Mouse (Mus musculus): Measurements from ENCODE around the gene Usp17lb. TPM values are rescaled to one million over a fixed set of nuclear protein-coding genes. Genes with fewer than 3 reads are reported as not detected.
"Not testable (repeated sequence)": the region's sequence is repeated elsewhere in the genome, so short reads cannot be mapped to it uniquely, and the experiment has no call there.

Gene Usp17lb
- total RNA-seq (2021): not detected
- long read RNA-seq, experiment 1: 0 reads
- long read RNA-seq, experiment 2: 0 reads

GRCm38 (mm10) chr7:104842503-104842902 lies at the start of gene Usp17lb:
Gene Usp17lb, minus strand, starts transcription at chr7:104842603.
- TF ChIP-seq CTCF (IDR thresholded peaks at IDR 0.05): no peak
- Histone ChIP-seq H3K4me3 (no peak within 1 kb of the TSS), H3K27ac (no peak within 1 kb of the TSS)
- no peak for DNase-seq (ENCODE audit: extremely low spot score in 1 of 2, low spot score in 2 of 2)
- intact Hi-C loops (cut with DNase I): no loop called here

DNA sequence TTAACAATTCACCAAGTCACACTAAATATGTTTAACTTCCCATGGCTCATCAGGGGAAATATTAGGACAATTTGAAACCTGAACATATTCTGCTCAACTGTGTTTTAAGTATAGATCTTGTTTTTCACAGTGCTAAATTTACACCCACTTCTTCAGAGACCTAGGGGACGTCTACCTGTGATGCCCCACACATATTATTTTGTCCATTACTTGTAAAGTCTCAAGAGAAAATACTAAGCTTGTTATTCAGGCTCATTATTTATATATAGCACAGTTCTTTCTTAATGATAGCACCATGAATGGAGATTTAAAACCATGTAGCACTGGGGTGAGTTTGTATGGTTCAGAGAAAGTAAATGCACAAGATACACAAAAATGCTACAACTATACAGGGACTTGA lies 35.3 kb upstream of the Usp17lb start, which contains the start of gene Olfr665:
Gene Olfr665, plus strand, starts transcription at position 301 of the 400 bp plus-strand sequence.
- DNase-seq (ENCODE audit: extremely low spot score in 1 of 2, low spot score in 2 of 2): no peak
- no peak within 1 kb of the TSS for H3K27ac ChIP-seq
- intact Hi-C loops (cut with DNase I): no loop called here
- H3K4me3 ChIP-seq: no peak within 1 kb of the TSS
- TF ChIP-seq CTCF (IDR thresholded peaks at IDR 0.05): no peak

GRCm38 (mm10) chr7:104861381-104861780 lies 19.0 kb upstream of the Usp17lb start:
- no peak for TF ChIP-seq CTCF (IDR thresholded peaks at IDR 0.05)
- no peak for DNase-seq (ENCODE audit: extremely low spot score in 1 of 2, low spot score in 2 of 2)
- no peak overlapping the region for H3K27ac ChIP-seq
- H3K4me3 ChIP-seq: no peak overlapping the region
- intact Hi-C loops (cut with DNase I): no loop called here

GRCm38 (mm10) chr7:104857683-104858082 lies 15.3 kb upstream of the Usp17lb start:
- Histone ChIP-seq H3K27ac (no peak overlapping the region), H3K4me3 (no peak overlapping the region)
- DNase-seq (ENCODE audit: extremely low spot score in 1 of 2, low spot score in 2 of 2): no peak
- intact Hi-C loops (cut with DNase I): no loop called here
- TF ChIP-seq CTCF (IDR thresholded peaks at IDR 0.05): no peak

DNA sequence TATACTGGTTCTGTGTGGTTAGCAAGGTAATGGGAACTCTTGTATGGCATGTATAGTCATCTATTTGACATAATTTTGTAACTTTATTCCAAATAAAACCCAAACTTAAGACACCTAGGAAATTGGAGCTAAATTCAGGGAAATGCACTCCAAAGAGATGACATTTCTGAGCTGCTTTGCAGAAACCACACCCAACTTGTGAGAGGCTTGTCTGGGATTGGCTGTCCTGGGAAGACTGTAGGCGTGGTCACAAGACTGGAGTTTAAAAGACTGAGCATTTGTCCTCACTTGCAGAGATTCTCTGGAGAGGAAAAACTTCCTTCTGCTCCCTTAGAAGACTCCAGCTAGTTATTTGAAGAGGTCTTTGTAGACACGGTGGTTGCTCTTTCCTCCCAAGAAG lies 14.3 kb upstream of the Usp17lb start, which contains the start of gene Usp17la:
Gene Usp17la, plus strand, starts transcription at position 301 of the 400 bp plus-strand sequence.
- intact Hi-C loops (cut with DNase I); H3K27ac ChIP-seq; H3K4me3 ChIP-seq; DNase-seq (ENCODE audit: extremely low spot score in 1 of 2, low spot score in 2 of 2): not testable (repeated sequence)

DNA sequence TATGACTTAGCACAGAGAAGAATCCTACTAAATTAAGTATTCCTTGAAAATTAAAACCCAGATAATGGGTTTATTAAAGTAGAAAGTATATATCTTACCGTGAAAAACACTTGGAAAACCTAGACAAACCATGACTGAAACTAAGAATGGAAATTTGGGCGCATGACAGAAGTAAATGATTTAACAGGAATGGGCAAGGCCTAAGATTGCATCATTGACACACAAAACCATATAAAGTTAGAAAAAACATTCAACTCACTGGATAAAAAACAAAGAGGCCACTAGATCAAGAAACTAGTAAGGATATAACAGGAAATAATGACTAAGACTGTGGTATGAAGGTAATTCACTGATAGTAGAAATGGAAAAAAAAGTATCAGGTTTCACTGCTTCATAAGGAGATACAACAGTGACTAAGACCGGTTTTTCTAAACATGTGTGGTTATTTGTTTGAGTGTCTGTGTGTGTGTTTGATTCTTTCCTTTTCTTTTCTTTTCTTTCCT lies 12.9 kb upstream of the Usp17lb start:
- intact Hi-C loops (cut with DNase I): no loop called here
- no peak for DNase-seq (ENCODE audit: extremely low spot score in 1 of 2, low spot score in 2 of 2)
- TF ChIP-seq CTCF (IDR thresholded peaks at IDR 0.05): no peak
- Histone ChIP-seq H3K27ac (no peak overlapping the region), H3K4me3 (no peak overlapping the region)

DNA sequence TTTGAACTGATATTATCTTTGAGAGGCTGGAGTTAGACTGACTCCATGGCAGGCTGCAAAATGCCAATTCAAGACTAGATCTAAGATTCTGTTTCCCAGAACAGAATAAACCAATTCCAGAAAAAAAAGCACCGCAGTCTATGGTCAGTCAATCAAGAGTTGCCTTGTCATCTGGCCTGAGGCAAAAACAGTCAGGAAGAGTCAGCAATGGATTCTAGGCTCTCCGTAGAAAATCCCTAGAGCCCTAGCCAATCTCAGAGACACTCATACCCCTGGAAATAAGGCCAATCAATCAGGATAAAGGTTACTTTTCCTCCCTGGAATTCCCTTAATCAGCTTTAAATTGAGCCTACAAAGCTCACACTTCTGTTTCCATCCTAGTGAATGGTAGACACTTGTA lies 9.1 kb upstream of the Usp17lb start:
- H3K4me3 ChIP-seq; intact Hi-C loops (cut with DNase I); DNase-seq (ENCODE audit: extremely low spot score in 1 of 2, low spot score in 2 of 2); H3K27ac ChIP-seq: not testable (repeated sequence)

DNA sequence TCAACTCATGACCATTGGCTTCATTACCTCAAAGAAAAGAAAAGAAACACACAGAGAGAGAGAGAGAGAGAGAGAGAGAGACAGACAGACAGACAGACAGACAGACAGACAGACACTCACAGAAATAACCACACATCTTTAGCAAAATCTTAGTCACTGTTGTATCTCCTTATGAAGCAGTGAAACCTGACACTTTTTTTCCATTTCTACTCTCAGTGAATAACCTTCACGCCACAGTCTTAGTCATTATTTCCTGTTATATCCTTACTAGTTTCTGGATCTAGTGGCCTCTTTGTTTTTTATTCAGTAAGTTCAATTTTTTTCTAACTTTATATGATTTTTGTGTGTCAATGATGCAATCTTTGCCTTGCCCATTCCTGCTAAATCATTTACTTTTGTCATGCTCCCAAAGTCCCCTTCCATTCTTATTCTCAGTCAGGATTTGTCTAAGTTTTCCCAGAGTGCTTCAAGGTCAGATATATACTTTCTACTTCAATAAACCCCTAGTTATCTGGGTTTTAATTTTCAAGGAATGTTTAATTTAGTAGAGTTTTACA lies 1.4 kb upstream of the Usp17lb start:
- no peak for TF ChIP-seq CTCF (IDR thresholded peaks at IDR 0.05)
- Histone ChIP-seq H3K4me3 (no peak overlapping the region), H3K27ac (no peak overlapping the region)
- intact Hi-C loops (cut with DNase I): no loop called here
- no peak for DNase-seq (ENCODE audit: extremely low spot score in 1 of 2, low spot score in 2 of 2)

DNA sequence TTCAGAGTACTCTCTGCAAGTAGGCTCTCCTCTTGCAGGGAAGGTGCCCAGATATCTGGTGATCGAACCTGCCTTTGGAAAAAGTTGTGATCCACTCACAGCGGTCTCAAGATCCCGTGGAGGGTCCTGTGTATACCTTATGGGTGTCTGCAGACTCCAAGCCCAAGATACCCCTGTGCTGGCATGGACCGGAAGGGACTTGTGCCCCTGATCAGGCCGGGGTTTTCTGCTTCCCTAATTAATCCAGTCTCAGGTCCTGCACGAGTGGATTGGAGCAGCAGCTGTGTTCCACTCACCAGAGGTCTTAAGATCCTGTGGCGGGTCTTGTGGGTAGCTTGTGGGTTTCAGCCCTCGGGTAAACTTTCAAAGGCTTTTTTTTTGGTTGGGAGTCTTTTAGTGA lies 32.1 kb downstream of the Usp17lb start:
- DNase-seq (ENCODE audit: extremely low spot score in 1 of 2, low spot score in 2 of 2); H3K4me3 ChIP-seq; H3K27ac ChIP-seq; intact Hi-C loops (cut with DNase I): not testable (repeated sequence)

DNA sequence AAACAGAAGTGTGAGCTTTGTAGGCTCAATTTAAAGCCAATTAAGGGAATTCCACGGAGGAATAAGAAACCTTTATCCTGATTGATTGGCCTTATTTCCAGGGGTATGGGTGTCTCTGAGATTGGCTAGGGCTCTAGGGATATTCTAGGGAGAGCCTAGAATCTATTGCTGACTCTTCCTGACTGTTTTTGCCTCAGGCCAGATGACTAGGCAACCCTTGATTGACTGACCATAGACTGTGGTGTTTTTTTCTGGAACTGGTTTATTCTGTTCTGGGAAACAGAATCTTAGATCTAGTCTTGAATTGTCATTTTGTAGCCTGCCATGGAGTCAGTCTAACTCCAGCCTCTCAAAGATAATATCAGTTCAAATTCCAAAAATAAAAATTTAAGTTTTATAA lies 51.6 kb downstream of the Usp17lb start:
- H3K4me3 ChIP-seq: no peak overlapping the region
- DNase-seq (ENCODE audit: extremely low spot score in 1 of 2, low spot score in 2 of 2): no peak
- intact Hi-C loops (cut with DNase I): no loop called here
- no peak overlapping the region for H3K27ac ChIP-seq
- no peak for TF ChIP-seq CTCF (IDR thresholded peaks at IDR 0.05)

Other genes with a start within 250 kb of the Usp17lb start
- not detected for gene Olfr655, start 240.8 kb downstream of the Usp17lb start, total RNA-seq (2021)
- gene Olfr656, start 228.6 kb downstream of the Usp17lb start, total RNA-seq (2021): not detected
- gene Olfr657, start 217.8 kb downstream of the Usp17lb start, total RNA-seq (2021): not detected
- not detected for gene Olfr658, start 195.3 kb downstream of the Usp17lb start, total RNA-seq (2021)
- not detected for gene Olfr659, start 175.8 kb downstream of the Usp17lb start, total RNA-seq (2021)
- not detected for gene Olfr661, start 156.1 kb downstream of the Usp17lb start, total RNA-seq (2021)
- gene Usp17le, start 65.1 kb downstream of the Usp17lb start, total RNA-seq (2021): not detected
- not detected for gene Usp17la, start 14.4 kb upstream of the Usp17lb start, total RNA-seq (2021)
- gene Olfr665, start 35.4 kb upstream of the Usp17lb start, total RNA-seq (2021): not detected
- gene Olfr666, start 53.3 kb upstream of the Usp17lb start, total RNA-seq (2021): not detected
- gene Olfr667, start 78.9 kb upstream of the Usp17lb start, total RNA-seq (2021): not detected
- not detected for gene Olfr668, start 85.5 kb upstream of the Usp17lb start, total RNA-seq (2021)
- not detected for gene Olfr669, start 91.6 kb upstream of the Usp17lb start, total RNA-seq (2021)
- gene Olfr670, start 120.0 kb upstream of the Usp17lb start, total RNA-seq (2021): not detected
- not detected for gene Olfr671, start 136.5 kb upstream of the Usp17lb start, total RNA-seq (2021)
- gene Olfr672, start 159.4 kb upstream of the Usp17lb start, total RNA-seq (2021): not detected
- gene Olfr675, start 185.9 kb upstream of the Usp17lb start, total RNA-seq (2021): not detected
- not detected for gene Olfr676, start 190.1 kb upstream of the Usp17lb start, total RNA-seq (2021)
- gene Olfr677, start 208.8 kb upstream of the Usp17lb start, total RNA-seq (2021): not detected
- not detected for gene Olfr678, start 221.9 kb upstream of the Usp17lb start, total RNA-seq (2021)
- gene Olfr679, start 238.6 kb upstream of the Usp17lb start, total RNA-seq (2021): not detected

Measured in left cerebral cortex, adult 2 months (tissue).